Mouse (Mus musculus) inflammation-experienced regulatory T-cells (primary cell): ENCODE data around the gene Xlr4a. TPM values are rescaled to one million over a fixed set of nuclear protein-coding genes. Genes with fewer than 3 reads are reported as not detected.

Experiments
- polyA plus RNA-seq, 2 experiments: library from polyadenylated mRNA; unstranded; fragments of 100-300 nt; shearing (Covaris generic); gene quantifications; one replicate each; pipeline ENCODE4 v1.2.1; 2017

Xlr4a gene
- 10 to 100 TPM; 77.0 to 88.6 TPM for polyA plus RNA-seq

DNA sequence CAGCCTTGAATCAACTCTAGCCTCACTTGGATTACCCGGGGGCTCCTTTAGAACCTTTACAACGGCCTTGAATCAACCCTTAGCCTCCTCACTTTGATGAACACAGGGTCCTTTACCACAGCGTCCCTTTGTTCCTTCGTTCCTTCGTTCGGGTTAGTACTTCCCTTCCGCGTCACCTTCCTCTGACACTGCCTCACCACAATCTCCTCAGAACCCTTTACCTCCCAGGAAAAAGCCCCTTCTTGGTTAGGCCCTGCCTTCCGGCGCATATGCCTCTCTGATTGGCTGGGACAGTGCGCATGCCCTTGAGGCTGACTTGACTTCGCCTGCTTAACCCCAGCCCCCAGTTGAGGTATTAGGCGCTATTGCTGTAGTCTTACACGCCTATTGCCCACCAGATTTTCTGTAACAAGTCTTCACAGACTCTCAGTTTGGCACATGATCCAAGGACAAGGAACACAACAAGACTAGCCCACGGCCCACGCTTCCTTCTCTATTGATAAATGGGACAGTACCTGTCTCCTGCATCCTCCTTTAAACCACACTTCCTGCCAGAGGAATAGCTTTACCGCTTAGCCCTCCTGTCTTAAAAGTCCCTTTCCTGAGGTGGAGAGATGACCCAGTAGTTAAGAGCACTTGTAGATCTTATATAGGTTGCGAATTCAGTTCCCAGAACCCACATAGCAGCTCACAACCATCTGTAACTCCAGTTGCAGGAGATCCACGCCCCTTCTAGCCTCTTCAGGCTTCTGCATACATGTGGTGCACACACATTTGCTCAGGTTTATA, at the start of gene Xlr4a:
Xlr4a (minus strand) TSS at position 212 of the 789 bp plus-strand sequence.

DNA sequence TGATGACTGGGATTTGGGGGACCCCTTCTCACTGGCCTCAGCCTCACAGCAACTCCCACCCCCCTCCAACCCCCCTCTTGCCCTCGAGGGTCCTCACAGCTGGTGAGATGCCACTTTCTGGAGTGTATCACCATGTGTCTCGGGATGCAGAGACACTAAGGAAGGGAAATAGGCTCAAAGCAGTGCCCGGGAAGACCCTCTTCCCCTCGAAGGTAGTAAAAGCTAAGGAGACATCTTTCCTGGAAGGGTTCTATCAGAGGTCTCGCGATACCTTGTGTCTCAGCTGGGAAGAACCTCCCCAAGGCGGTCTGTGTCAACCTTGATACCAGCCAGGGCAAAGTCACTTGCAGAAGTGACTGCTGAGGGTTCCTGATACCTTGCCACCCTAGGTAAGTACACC, 34.5 kb upstream of the Xlr4a start, which contains the start of gene Gm14685:
Gm14685 (plus strand) TSS at position 301 of the 400 bp plus-strand sequence.

DNA sequence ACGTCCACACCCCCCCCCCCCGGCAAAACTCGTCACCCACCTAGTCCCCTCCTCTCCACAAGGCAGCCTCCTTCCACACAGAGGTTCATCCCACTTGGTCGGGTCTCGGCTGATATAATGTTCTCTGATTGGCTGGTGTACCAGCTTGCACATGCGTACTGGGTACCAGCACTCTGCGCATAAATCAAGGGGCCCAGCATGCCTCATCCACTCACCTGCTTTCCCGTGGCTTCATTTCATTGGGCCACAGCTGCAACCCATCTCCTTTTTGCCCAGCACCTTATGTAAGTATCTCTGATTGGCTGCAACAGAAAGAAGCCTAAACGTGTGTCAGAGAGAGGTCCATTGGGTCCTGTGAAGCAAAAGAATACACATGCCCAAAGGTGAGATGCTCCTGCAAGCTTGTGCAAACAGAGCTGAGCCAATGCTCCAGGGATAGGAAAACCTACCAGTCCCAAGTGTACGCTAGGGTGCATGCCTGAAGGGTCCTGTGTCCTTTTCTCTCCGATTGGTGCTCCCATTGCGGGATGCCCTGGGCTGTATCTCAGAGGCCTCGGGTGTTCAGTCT, 14.7 kb upstream of the Xlr4a start, which contains the start of gene Xlr3a:
Xlr3a (minus strand) TSS at position 155 of the 568 bp plus-strand sequence.

DNA sequence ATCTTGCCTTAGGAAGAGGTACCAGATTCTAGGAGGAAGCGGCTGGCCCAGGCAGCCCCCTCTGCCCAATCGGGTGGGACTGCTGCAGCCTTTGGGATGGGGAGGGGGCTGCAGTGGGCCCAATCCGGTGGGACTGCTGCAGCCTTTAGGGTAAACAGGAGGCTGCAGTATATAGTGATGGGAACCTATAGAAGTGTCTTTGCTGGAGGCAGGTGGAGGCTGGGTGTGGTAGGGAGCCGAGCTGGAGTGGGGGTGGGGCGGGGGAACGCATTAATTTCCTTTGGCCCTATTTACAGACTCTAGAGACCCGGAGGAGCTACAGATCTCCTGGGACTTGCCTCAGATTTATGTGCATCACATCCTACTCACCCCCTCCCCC, 17.9 kb downstream of the Xlr4a start, which contains the start of gene Pnma3:
Pnma3 (plus strand) TSS at position 373 of the 379 bp plus-strand sequence.

DNA sequence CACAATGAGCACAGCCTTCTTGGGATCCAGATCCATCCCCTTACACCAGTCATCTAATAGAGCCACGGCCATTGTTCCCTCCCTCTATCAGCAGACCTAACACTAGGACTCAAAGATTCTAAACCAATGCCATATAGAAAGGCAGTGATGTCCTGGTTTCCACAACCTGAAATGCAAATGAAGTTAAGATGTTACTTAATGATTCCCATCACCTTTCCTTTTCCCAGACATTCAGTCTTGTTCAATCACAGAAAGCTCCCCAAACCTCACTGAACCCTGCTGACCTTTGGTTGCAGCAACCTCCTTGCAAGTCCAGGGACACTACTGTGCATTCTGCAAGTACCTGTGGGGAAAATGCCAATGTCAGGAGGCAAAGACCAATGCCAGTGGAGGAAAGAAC, 45.3 kb downstream of the Xlr4a start, which contains the start of gene Pnma5:
Pnma5 (minus strand) TSS at position 101 of the 400 bp plus-strand sequence.

Other genes starting within 250 kb of the Xlr4a start
- gene Cetn2, start 164.1 kb downstream of the Xlr4a start, polyA plus RNA-seq = 100 to 1,000 TPM; 115 to 118 TPM
- 10 to 100 TPM; 17.5 to 17.8 TPM for gene Nsdhl, start 163.9 kb downstream of the Xlr4a start, polyA plus RNA-seq
- under 1 TPM in 1 of 2 experiments, not detected in 1; 0.77 TPM for gene Zfp185, start 95.1 kb downstream of the Xlr4a start, polyA plus RNA-seq
- under 1 TPM in 1 of 2 experiments, not detected in 1; 0.88 TPM for gene Pnma5, start 45.4 kb downstream of the Xlr4a start, polyA plus RNA-seq
- gene Pnma3, start 17.7 kb downstream of the Xlr4a start, polyA plus RNA-seq = not detected
- gene Xlr3a, start 14.6 kb upstream of the Xlr4a start, polyA plus RNA-seq = 1 to 10 TPM; 1.8 to 3.7 TPM
- gene Gm14685, start 34.6 kb upstream of the Xlr4a start, polyA plus RNA-seq = under 1 TPM in 1 of 2 experiments, not detected in 1; 0.71 TPM
- not detected for gene Xlr5b, start 66.3 kb upstream of the Xlr4a start, polyA plus RNA-seq
- gene DXBay18, start 67.0 kb upstream of the Xlr4a start, polyA plus RNA-seq = under 1 TPM in 1 of 2 experiments, not detected in 1; 0.65 TPM
- not detected for gene Spin2d, start 94.5 kb upstream of the Xlr4a start, polyA plus RNA-seq
- 10 to 100 TPM; 26.2 to 30.7 TPM for gene Xlr3b, start 109.7 kb upstream of the Xlr4a start, polyA plus RNA-seq
- gene Xlr4b, start 131.9 kb upstream of the Xlr4a start, polyA plus RNA-seq = 100 to 1,000 TPM; 124 to 139 TPM
- 10 to 100 TPM; 21.8 to 26.9 TPM for gene F8a, start 145.8 kb upstream of the Xlr4a start, polyA plus RNA-seq
- 10 to 100 TPM; 49.4 to 76.7 TPM for gene Xlr4c, start 160.7 kb upstream of the Xlr4a start, polyA plus RNA-seq
- not detected for gene Xlr3c, start 182.9 kb upstream of the Xlr4a start, polyA plus RNA-seq
- under 1 TPM in 1 of 2 experiments, not detected in 1; 0.31 TPM for gene Xlr5a, start 210.5 kb upstream of the Xlr4a start, polyA plus RNA-seq
- gene Xlr5c, start 210.5 kb upstream of the Xlr4a start, polyA plus RNA-seq = under 1 TPM in 1 of 2 experiments, not detected in 1; 0.22 TPM